Mouse (Mus musculus) adrenal gland, postnatal 14 days (tissue): ENCODE data around the gene Trafd1. TPM values are rescaled to one million over a fixed set of nuclear protein-coding genes. Genes with fewer than 3 reads are reported as not detected.
A peak's percentile ranks its signal among the peaks of the same experiment; 100 is the strongest.

Source experiments
- DNase-seq: peaks from one replicate; pipeline ENCODE4 v3.0.0; 2021; ENCODE audit warnings: mixed read lengths
- total RNA-seq: library from RNA; stranded (reverse); gene quantifications from 2 replicates; pipeline ENCODE4 v1.2.3, GENCODE M21; 2021

Gene Trafd1
- total RNA-seq, 1 experiment from 2014 or later, result 38.1 TPM

DNA sequence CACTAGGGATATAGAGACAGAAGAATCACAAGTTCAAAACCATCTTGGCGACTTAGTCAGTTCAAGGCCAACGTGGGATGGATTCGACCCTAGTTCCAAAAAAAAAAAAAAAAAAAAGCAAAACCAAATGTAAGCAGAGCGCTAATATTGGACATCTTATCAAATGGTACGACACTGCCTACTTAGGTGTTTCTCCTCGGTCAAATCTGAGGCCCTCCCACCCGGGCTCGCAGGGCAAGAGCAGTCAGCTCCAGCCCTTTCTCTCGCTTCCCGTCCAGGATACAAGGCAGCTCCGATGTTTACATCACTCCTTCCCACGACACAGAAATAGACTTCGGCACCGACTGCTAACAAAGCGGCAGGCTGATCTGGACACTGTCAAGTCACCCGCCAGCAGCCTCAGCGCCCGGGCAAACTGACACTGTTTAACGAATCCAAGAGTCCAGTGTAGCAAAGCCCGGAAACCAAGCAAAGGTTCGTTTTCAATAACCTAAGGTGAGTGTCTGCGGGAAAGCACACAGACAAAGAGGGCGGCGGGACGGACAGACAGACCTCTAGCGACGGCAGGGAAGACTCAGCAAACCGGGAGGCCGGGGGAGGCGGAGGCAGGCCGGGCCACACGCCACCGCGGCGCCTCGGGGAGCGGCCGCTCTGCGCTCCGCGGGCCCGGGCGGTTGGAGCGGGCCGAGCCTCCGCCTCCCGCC is 523 bp downstream of the Trafd1 start:
- DNase-seq, result peak; percentile 70

DNA sequence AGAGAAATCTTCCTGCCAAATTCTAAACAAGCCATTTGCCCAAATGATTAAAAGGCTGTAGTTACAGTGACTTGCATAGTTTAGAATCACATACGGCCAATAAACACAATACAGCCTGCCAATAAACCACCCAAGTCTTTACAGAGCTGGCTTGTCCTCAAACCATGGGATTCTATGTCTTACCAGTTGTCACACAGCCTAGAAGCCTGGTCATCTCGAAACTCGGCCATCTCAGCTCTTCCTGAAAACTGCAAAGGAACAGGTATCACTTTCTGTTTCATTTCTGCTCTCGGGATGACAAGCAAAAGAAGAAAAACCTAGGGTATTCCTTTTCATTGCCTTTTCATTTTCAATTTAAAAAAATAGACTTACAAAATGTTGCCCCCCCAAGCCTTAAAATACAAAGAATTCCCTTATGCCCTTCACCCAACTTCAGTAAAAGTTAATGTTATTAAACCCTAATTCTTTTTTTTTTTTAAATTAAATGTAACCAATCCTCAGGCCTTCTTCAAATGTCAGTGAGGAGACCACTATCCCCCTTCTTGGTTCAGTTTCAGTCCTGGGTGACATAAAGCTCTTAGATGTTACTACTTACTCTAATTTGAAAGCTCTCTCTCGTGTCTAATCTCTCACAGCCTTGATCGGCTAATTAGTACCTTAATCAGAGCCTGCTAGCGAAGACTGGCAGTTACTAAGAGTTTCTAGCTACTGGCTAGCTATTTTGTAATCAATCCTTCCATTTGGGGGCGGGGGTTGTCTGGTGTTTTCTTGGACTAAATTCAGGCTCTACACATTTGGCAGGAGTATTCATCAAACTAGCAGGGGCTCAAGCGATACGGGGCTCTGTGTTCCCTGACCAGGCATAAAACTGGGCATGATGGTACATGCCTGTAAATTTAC is 1.3 kb downstream of the Trafd1 start:
- no peak for DNase-seq

DNA sequence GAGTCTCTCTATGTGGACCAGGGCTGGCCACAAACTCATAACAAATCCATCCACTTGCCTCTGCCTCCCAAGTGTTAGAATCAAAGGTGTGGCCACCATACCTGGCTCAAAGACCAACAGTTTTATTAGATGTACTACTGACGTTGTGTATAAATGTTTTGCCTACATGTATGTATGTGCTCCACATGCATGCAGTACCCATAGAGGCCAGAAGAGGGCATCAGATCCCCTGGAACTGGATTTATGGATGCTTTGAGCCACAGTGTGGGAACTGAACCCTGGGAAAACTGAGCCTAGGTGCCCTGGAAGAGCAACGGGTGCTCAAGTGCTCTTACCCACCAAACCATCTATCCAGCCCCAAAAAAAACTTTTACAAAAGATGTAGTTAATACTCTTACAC is 4.7 kb downstream of the Trafd1 start:
- no peak for DNase-seq

DNA sequence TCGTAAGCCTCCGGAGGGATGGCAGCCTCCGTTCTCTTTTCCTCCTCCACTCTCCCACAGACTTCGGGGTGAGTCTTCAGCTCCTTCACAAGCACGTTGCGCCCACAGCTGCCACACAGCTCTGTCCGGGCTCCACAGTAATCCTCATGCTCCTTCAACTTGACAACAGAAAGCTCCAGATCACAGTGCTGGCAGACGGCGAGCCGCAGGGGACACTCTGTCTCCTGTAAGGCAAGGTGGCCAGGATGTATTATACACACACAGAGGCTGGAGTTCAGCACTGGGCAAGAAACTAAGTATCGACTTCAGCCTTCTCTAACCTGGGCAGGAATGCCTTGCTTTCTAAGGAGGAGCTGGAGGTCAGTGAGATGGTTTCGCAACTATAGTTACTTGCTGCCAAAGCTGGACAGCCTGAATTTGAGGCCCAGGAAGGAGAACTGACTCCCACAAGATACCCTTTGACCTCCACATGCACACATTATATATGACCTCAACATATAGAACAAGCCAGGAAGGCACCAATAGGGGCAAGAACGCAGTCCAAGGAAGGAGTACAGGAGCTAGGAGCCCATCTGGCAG is 6.7 kb downstream of the Trafd1 start:
- DNase-seq, result no peak

DNA sequence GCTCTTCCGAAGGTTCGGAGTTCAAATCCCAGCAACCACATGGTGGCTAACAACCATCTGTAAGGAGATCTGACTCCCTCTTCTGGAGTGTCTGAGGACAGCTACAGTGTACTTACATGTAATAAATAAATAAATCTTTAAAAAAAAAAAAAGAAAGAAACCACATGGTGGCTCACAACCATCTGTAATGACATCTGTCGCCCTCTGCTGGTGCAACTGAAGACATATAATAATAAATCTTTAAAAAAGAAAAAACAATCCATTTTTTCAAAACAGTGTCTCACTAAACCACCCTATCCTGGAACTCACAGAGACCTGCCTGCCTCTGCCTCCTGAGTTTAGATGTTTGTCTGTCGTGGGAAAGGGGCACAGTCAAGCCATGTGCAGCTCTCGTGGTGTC is 8.5 kb downstream of the Trafd1 start:
- DNase-seq, result peak; percentile 69

DNA sequence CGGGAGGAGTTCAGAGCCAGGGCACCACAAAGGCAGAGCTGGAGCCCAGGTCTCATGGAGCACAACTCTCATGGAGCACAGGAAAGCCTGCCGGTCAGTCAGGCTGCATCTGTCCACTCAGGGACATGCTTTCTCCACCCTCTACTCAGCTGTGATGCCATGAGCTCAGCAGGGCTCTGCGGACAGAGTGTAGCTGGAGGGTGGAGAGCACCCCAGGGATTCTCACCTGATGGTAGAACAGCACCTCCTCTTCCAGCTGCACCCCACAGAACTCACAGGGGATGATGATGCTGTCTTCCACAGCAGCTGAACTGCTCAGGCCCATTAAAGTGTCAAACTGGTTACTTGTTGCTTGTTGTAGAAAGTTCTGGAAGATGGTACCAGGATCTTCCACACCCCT is 10.6 kb downstream of the Trafd1 start:
- DNase-seq, result no peak

DNA sequence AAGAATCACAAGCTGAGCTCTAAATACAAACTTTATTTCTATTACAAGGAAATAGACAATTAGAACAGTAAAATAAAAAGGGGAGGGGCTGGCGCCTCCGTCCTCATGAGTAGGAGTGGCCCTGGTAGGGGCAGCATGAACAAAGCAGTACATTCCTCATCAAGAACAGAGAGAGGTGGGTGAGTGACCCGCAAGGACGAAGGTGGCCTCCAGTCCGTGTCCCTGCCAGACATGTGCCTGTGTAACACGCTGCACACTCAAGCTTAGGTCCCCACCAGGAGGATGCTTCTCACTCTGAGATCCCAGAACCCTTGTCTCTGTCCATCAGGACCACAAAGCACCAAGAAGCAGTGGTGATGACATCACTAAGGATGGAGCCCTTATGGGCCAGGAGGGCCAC is 13.7 kb downstream of the Trafd1 start:
- no peak for DNase-seq

DNA sequence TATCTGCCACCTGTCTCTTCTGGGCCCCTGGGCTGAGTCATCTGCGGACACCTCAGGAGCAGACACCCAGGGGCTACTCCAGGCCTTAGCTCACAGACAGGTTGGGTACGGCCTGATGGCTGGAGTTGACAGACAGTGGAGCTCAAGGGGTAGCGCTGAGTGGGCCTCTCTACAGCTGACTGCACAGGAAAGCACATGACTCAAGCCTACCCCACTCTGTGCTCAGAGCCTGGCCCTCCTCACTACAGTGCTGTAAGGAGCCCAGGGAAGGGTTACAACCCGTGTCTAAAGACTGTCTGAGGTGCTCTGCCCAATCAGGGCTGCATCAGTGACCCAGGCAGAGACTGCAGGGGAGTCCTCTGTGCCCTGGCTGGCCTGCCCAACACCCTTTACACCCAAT is 18.2 kb downstream of the Trafd1 start:
- no peak for DNase-seq

DNA sequence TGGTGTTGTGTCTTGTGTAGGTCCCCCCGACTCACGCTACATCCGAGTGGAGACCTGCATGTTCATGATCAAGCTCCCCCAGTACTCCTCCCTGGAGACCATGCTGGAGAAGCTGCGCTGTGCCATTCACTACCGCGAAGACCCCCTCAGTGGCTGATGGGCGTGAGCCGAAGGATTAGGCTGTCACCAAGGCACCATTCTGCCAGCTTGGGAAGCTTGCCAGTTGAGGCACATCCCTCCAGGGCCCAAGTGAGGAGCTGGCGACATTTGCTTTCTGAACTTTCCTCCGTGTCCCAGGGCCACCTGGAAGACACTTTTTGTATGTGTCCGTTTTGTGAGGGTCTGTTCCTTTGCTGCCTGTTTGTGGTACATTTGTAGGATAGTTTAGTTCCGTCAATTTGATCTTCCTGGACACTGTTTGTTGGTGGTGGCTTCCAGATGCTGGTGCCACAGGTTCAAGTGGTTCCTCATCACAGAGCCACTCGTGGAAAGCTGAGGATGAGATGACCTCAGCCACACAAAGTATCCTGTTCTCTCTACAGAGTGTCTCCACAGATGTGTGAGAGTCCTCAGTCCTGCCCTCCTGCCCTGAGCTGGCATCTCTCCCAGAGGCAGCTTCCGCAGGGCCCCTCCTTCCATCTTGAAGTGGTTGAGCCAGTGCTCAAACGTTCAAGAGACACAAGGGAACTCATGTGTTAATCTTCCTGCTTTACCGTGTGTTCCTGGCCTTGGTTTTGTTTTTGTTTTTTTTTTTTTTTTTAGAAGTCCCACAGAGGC is 18.8 kb downstream of the Trafd1 start:
- DNase-seq, result no peak

DNA sequence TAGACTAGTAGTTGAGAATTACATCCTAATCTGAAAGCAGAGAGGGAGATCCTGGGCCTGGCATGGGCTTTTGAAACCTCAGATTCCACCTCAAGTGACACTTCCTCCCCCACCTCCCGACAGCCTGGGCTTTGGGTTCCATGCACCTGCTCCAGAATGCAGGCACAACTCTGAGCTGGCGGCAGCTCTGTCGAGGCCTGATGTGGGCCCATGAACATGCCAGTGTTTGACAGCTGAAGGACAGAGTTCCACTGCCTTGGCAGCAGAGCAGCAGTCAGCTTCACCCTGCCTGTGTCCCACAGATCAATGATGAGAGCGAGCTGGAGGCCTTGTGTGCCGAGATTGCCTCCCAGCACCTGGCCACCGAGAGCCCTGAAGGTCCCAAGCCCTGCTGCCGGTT is 22.0 kb downstream of the Trafd1 start:
- DNase-seq, result peak; percentile 36

DNA sequence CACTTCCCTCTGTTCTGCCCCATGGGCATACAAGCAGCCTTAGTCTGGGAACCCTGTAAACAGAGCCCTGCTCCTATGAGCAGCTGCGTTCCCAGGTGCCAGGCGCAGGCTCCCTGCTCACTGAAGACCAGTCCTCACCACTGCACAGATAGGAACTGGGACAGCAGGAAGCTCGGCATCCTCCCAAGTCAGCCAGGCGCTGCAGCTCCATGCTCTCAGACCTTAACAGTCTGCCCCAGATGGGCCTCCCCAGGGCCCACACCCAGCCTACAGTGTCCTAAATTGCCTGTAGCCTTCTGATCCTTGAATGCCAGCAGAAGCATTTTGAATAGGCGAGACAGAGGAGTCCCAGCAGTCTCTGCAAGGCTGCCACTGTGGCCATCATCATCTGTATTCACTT is 23.7 kb downstream of the Trafd1 start:
- no peak for DNase-seq

DNA sequence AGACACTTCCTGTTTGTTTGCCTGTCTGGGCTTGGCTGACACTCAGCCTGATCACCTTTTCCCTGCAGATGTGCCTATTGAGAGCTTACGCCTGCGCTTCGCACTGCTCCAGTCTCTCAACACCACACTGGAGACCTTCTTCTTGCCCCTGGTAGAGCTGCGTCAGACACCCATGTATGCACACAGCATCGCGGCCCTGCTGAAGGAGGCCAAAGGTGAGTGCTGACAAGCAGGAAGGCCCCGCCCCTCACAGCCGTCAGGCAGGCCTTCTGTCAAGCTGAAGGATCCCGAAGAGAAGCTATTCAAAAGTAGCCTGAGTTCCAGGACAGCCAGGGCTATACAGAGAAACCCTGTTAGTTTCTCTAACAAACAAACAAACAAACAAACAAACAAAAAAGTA is 26.2 kb downstream of the Trafd1 start:
- DNase-seq, result no peak

DNA sequence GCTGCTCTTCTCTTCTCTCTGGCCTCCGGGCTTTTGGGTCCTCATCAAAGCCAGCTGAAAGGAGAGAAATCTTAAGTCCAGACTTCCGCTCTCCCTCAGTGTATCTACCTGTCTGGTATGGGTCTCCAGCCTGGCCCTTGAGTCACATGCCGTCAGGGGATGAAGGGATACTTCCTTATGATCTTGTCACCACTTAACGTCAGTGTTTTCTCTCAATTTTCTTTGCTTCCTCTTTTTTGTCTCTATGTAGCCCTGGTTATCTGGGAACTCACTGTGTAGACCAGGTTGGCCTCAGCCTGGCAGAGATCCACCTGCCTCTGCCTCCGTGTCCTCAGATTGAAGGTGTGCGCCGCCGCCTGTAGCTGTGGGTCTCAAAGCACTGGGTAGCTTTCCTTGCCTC is 41.4 kb downstream of the Trafd1 start:
- DNase-seq, result no peak

DNA sequence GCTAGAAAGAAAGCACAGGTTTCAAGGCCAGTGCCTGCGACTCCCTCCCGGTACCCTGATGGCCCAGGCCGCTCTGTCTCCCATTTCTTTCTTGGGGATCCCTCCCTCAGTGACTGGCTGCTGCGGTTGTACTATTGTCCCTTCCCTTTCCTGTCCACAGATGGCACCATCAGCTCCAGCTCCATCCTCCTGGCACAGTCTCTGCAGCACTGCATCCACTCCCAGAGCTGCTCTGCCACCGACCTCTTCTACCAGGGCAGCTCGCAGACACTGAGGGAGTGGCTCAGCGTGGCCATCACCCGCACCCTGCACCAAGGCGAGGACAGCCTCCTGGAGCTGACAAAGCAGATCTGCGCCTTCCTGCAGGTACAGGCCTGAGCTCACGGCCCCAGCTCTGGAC is 42.9 kb downstream of the Trafd1 start:
- DNase-seq, result no peak

DNA sequence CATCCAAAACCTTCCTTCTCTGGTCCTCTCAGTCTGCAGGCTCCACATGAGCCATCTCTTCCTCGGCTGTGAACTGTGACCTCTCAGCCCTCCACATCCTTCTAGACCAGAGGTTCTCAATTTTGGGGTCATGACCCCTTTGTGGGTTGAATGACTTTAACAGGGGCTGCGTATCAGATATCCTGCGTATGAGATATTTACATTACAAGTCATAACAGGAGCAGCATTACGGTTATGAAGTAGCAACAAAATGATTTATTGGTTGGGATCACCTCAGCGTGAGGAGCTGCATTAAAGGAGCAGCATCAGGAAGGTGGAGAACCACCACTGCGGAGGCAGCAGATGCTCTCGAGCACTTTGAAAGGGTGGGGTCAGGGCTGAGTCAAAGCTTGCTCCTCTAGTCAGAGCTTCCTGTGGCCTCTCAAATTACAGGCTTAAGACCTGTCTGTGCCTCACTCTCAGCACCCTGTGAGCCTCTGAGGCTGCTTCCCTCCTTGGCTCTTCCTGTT is 44.4 kb downstream of the Trafd1 start:
- DNase-seq, result no peak

DNA sequence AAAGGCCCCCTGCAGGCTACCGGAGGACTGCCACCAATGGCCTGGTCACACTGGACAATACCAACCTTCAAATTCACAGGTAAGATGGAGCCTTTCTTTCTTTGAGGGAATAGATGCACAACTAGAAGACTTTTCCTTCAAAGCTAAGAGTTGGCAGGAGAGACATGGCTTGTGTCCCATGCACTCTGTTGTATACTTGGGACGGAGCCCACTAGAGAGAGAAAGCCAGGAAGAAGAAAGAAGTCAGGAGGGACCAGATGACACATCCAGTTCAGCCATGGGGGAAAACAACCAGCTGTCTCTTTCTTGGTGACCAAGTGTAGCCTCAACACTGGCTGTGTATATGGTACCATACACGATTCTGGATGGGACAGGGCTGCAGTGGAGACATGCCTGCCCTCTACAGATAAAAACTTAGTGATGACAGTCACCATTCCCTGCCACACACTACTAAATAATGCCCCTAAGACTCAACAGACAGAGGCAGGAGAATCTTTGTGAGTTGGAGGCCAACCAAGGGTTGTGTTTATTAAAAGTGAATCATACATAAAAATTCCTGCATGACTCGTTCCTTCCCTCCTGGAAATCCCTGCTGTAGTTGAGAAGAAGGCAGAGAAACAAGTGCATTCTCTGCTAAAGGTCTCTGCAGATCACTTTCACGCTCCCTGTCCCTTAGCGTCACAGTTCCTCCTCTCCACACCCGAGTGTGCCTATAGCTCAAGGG is 45.8 kb downstream of the Trafd1 start:
- peak; percentile 21 for DNase-seq

DNA sequence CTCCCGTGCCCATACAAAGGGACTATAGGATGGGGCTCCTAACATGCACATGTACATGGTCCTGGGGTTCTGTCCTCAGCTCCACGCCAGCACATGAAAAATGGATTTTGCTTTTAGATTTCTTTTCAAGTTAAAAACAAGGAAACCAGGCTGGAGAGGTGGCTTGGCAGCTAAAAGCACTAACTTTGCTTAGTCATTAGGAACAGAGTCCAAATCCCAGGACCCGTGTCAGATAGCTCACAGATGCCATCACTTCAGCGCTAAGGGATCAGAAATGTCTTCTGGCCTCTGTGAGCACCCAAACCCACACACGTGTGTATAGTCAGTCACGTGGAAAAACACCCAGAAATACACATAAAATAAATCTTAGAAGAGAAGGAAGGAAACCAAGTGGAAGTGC is 48.7 kb downstream of the Trafd1 start:
- no peak for DNase-seq

DNA sequence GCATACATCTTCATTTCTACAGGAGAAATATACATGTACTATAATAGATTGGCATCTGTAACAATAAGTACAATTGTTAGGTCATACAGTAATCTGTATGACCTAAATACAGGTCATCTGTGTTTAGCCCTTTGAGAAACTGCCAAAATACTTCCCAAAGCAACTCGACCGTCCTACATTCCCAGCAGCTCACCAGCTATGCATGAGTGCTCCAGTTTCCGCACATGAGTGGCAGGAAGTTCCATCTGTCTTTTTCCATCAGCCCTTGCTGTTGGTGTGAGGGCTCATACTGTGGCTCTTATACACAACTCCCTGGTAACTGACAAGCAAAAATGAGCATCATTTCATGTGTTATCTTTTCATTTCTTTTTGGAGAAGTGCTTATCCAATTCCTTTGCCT is 49.4 kb downstream of the Trafd1 start:
- no peak for DNase-seq

DNA sequence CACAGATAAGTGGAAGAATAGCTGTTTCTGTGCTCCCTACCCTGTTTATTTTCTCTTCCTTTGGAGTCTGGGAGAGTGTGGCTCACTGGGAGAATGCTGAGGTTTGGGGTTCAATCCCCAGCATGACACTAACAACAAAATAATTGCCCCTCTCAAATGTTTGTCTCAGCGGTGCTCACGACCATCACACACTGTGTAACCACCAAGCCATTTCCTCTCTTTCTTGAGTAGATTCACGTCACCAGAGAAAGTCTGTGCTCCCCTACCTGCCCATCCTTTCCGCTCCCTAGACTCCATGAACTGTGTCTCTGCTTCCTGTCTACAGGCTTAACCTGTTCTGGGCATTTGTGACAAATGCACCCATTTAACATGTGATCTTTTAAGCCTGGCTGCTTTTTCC is 50.0 kb downstream of the Trafd1 start:
- DNase-seq, result no peak

DNA sequence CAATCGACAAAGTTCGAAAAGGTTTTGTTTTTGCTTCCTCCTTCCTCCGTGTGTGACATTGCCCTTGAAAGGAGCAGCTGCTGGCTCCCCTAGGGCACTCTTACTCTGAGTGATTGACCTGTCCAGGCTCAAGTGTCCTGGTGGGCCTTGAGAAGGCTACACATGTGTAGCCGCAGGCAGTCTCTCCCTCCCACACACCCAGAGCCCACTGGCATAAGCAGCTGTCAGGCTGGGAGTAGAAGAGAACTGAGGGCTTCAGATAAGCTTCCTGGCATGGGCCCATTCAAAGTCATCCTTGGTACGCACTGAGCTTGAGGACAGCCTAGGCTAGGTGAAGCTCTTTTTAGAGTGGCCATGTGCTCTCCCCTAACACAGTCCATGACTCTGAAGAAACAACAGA is 51.0 kb downstream of the Trafd1 start:
- no peak for DNase-seq

DNA sequence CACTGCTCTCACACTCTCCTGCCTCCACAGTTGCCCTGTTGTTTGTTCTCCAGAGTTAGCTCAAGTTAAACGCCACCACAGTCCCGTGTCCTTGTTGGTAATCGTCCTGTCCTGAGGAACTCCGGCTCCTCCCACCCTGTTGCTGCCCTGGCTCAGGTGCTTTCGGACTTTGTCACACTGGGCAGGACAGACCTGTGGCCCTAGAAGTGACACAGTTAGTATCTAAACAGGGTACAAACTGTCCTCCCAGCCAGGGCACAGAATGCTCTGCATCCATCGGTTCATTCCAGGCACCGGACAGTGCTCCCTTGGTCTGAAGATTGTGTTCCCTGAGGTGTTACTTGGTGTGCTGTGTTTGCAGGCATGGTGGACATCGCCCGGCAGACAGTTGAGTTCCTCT is 51.5 kb downstream of the Trafd1 start:
- DNase-seq, result no peak

DNA sequence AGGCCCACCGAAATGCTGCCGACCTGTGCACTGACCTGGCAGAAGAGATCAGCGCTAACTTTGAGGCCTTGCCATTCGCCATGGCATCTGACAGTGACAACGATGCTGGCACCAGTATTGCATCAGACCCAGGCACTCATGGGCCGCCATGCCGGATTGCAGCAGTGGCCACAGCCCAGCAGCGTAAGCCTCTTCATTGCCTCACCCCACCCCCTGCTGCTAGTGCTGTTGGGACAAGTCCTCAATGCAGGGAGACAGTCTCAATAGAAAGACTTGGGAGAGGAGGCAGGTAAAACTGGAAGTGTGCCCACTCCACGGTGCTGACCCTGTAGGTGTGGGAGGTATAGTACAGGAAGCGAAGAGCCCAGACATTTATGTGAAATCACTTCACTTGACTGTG is 53.7 kb downstream of the Trafd1 start:
- no peak for DNase-seq
